Mouse (Mus musculus) 3T3-L1 (cell line): ENCODE data around the gene Als2cl.

Experiments
- DNase-seq: peaks from one replicate; pipeline ENCODE4 v3.0.0-alpha.2; 2015; ENCODE audit warnings: low read depth, low spot score

Gene Als2cl

GRCm38 (mm10) chr9:110914631-110915236 lies 35.1 kb downstream of the Als2cl start:
- no peak for DNase-seq

- DNase-seq: no peak
These were observed 35.8 kb downstream of the Als2cl start for GRCm38 (mm10) chr9:110915466-110915865.

DNA sequence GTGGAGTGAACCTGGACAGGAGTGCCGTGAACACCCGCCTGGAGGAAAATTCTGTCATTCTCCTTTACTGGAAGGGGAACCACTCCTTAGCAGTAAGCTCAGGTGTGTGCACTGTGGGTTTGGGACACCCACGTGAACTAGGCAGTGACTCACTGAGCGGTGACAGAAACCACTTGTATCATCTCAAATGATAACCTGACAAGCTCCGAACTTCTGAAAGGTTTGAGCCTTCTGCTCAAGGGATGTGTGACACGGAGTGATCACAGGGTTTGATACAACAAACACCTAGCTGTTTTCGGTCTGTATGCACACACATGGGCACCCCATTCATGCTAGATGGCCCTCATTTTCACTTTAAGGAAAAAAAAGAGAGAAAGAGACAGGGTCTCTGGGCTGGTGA lies 37.1 kb downstream of the Als2cl start, which contains the start of gene Fam240a:
Gene Fam240a (minus strand): TSS at position 76 of the 400 bp plus-strand sequence.
- no peak for DNase-seq

GRCm38 (mm10) chr9:110920665-110921419 lies 41.2 kb downstream of the Als2cl start:
- DNase-seq: no peak

DNA sequence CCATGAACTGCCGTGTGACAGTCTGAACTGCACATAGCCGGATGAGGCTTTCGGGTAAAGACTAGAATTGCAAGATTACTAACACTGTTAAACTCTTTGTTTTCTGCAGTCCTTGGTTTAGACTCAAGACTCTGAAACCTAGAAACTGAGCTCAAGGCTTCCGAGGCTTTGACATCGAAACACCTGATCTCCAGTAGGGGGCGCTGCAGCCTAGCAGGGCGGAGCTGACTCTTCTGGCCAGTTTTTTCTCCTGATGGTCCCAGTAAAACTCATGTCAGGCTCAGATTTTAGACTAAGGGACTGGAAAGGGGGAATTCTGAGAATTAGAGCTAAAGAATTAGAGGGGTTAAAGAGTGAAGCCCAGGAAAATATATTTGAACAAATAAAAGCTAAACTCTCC lies 43.1 kb downstream of the Als2cl start:
- DNase-seq: peak; percentile 70

DNA sequence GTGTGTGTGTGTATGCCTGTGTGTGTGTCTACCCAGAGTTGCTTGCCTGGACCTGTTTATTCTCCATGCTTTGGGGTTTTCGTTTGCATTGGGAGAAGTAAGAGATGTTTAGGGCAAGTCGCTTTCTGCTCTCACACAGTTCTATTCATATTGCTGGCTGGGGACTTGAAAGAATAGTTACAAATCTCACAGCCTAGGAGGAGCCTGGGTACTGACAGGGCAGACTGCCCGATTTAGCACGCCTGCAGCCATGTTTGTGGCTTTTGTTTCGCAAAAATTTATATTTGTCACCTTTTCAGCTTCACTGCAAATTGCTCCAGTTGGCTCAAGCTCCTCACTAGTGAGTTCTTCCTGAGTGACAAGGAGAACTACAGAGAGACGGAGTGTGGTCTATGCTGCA lies 51.9 kb downstream of the Als2cl start:
- DNase-seq: peak; percentile 21

GRCm38 (mm10) chr9:110933850-110934437 lies 54.3 kb downstream of the Als2cl start:
- DNase-seq: no peak

DNA sequence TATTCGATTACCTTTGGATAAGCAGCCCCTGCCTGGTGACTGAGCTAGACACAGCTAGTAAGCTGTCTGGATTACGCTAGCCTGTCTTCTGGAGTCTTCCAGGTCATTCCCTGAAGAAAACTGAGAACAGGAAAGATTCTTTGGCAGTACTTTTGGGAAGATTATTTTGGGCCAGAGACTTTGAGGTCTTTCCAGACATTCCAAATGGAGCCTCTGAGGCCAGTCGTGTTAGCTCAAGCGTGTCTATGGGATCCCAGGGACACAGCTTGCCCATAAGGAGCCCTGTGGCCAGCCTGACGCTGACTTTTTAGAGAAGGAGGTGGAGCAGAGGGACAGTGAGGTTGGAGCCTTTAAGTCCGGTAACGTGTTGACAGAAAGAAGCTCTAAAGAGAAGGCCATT lies 56.3 kb downstream of the Als2cl start:
- no peak for DNase-seq

DNA sequence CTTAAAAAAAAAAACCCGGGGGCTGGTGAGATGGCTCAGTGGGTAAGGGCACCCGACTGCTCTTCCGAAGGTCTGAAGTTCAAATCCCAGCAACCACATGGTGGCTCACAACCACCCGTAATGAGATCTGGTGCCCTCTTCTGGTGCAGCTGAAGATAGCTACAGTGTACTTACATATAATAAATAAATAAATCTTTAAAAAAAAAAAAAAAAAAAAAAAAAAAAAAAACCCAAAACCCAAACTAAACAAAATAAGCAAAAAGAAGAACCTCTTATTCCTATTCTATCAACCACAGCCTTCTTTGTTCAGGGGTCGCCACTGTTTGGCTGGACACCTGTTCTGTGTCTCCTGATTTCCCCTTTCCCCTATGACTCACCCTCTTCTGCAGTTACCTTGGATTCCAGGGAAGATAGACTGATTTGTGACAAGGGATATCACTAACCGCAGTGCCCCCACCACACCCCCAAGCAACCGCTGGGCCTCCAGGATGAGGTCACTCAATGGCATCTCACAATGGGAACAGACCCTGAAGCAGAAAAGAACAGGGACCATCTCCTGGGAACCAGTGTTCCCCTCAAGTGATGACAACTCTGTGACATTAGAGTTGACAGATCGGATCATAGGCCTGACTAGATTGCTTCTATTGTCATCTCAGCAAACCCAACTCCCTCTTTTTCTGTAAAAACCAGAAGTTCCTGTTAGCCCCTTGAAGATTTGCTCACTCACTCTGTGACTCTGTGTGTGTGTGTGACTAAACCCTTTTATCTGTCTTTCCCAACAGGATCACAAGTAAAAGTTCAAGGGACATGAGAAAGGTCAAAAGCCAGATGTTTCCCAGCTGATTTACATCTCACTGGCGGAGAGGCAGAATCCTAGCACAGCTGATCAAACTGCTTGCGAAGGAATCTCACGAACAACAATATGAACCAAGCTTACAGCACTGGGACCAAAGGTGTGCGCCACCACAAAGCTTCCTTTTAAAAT lies 58.1 kb downstream of the Als2cl start:
- no peak for DNase-seq

DNA sequence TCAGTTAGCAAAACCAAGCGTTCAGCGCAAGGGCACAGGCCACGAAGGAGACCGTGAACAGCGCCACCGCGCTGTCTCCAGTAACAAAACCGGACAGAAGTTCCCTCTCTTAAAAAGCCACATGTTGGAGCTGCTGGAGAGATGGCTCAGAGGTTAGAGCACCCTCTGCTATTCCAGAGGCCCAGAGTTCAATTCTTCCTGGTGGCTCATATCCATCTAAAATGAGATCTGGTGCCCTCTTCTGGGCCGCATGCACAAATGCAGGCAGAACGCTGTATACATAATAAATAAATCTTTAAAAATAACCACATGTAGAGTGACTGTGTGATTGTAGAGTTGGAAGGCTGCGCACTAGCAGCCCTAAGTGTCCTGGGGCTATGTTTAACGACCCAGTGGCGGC lies 64.6 kb downstream of the Als2cl start:
- DNase-seq: peak; percentile 49

DNA sequence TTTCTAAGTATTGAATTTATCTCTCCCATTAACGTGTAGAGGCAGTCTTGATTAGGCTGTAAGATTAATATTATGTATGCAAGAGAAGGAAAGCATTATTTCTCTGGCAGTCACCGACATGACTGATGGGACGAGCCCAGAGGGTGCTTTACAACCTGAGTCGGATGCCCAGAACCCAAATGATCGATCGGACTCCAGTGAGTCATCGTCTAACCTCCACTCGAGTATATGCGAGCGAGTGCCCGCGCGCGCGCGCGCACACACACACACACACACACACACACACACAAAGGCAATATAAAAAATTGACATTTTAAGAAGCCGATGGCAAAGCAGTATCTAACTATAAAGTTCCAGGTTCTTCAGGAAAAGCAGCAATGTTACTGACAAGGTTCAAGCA lies 65.7 kb downstream of the Als2cl start:
- no peak for DNase-seq

DNA sequence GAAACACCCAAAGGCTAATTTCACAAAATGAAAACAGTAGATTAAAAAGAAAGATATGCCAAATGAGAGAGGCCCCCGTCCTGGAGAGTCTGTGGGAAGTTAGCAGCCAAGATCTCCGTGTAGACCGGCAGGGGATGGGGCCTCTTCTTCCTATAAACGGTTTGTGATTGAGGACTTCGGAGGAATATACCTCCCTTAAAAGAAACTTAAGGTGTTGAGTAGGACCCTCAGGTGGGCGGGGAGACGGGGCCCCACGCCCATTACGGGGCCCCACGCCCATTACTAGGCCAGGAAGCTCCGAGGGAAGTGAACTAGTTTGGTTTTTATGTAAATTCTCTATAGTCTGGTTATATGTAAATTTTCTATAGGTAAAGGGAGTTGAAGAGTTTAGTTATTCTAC lies 66.3 kb downstream of the Als2cl start, which contains the start of gene Tdgf1:
Gene Tdgf1 (minus strand): TSS at position 233 of the 400 bp plus-strand sequence.
- DNase-seq: no peak

GRCm38 (mm10) chr9:110946548-110947044 lies 66.9 kb downstream of the Als2cl start:
- no peak for DNase-seq

DNA sequence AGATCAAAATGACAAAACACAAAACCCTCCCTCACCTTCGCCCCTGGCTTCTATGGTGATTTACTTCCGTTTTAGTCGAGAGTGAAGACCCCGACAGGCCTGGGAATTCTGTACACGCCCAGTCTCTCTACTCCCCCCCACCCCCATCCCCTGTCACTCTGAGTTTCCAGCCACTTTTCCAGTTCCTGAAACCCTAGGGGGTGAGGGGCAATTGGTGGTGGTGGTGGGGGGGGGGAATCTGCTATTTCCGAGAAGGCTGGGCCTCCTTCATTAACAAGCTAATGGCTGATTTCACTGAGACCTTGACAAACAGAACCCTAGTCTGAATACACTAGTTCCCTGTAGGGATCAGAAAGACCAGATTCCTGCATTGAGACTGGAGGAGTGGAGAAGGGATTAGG lies 67.6 kb downstream of the Als2cl start:
- no peak for DNase-seq

- DNase-seq: no peak
These were observed 68.2 kb downstream of the Als2cl start for GRCm38 (mm10) chr9:110947900-110948299.

- DNase-seq: no peak
These were observed 69.2 kb downstream of the Als2cl start for GRCm38 (mm10) chr9:110948813-110949310.

DNA sequence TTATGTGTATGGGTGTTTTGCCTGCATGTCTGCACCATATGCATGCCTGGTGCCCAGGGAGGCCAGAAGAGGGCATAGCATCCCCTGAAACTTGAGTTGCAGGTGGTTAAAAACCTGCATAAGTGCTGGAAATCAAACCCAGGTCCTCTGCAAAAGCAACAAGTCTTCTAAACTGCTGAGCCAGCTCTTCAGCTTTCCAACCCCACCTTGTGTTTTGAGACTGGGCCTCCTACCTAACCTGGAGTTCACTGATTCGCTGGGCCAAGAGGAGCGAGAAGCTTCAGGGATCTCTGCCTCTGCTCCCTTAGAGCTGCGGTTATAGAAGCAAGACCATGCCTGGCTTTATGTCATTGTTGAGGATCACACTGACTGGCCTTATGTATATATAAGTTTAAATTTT lies 70.4 kb downstream of the Als2cl start:
- DNase-seq: no peak
